Mouse (Mus musculus): ENCODE data around the gene Cd4. TPM values are rescaled to one million over a fixed set of nuclear protein-coding genes. Genes with fewer than 3 reads are reported as not detected.
A peak's percentile ranks its signal among the peaks of the same experiment; 100 is the strongest.

Gene Cd4
- total and polyA plus RNA-seq, 2 experiments: 0.46 to 0.83 TPM

- TF ChIP-seq CTCF (IDR thresholded peaks at IDR 0.05; ENCODE audit: low read depth, low read length) (no peak), POLR2A (IDR thresholded peaks at IDR 0.05; ENCODE audit: extremely low read depth, insufficient read depth, low read length) (no peak)
- DNase-seq (ENCODE audit: extremely low read depth, low read depth, low spot score): no peak
- Histone ChIP-seq H3K4me1 (ENCODE audit: control insufficient read depth, insufficient read depth, low read length) (0 out of 2 replicates have a peak, but pooled peaks cover 1% of the 10 kb centered on the region), H3K79me2 (ENCODE audit: control insufficient read depth, insufficient read depth, low read length) (no peaks in the 10 kb centered on the region), H3K36me3 (ENCODE audit: control insufficient read depth, insufficient read depth, low read length) (no peaks in the 10 kb centered on the region), H3K27ac (replicated peaks; ENCODE audit: insufficient read depth, low read depth, low read length) (no peak overlapping the region), H3K9ac (ENCODE audit: low read depth, low read length) (no peak overlapping the region), H3K27me3 (ENCODE audit: control insufficient read depth, insufficient read depth, low read length) (no peaks in the 10 kb centered on the region), H3K4me3 (ENCODE audit: insufficient read depth, low read depth, low read length) (no peak overlapping the region)
- 64% methylated on average over 8 of the region's 8 CpGs for WGBS
These were observed 37.5 kb downstream of the Cd4 start for GRCm38 (mm10) chr6:124850535-124850934.

- Histone ChIP-seq H3K27me3 (ENCODE audit: control insufficient read depth, insufficient read depth, low read length) (no peaks in the 10 kb centered on the region), H3K36me3 (ENCODE audit: control insufficient read depth, insufficient read depth, low read length) (no peaks in the 10 kb centered on the region), H3K4me1 (ENCODE audit: control insufficient read depth, insufficient read depth, low read length) (0 out of 2 replicates have a peak, but pooled peaks cover 1% of the 10 kb centered on the region), H3K27ac (replicated peaks; ENCODE audit: insufficient read depth, low read depth, low read length) (no peak overlapping the region), H3K79me2 (ENCODE audit: control insufficient read depth, insufficient read depth, low read length) (no peaks in the 10 kb centered on the region), H3K9ac (ENCODE audit: low read depth, low read length) (no peak overlapping the region), H3K4me3 (ENCODE audit: insufficient read depth, low read depth, low read length) (no peak overlapping the region)
- DNase-seq (ENCODE audit: extremely low read depth, low read depth, low spot score): peak; percentile 71
- WGBS: 15% methylated on average over 9 of the region's 9 CpGs
- TF ChIP-seq CTCF (IDR thresholded peaks at IDR 0.05; ENCODE audit: low read depth, low read length): peak; percentile 78
- no peak for TF ChIP-seq POLR2A (IDR thresholded peaks at IDR 0.05; ENCODE audit: extremely low read depth, insufficient read depth, low read length)
These were observed 40.7 kb downstream of the Cd4 start for GRCm38 (mm10) chr6:124847305-124847704.

- 57% methylated on average over 15 of the region's 15 CpGs for WGBS
- Histone ChIP-seq H3K27ac (replicated peaks; ENCODE audit: insufficient read depth, low read depth, low read length) (no peak within 1 kb of the TSS), H3K9ac (ENCODE audit: low read depth, low read length) (no peak within 1 kb of the TSS), H3K4me1 (ENCODE audit: control insufficient read depth, insufficient read depth, low read length) (no peaks in the 10 kb centered on the region), H3K36me3 (ENCODE audit: control insufficient read depth, insufficient read depth, low read length) (no peaks in the 10 kb centered on the region), H3K79me2 (ENCODE audit: control insufficient read depth, insufficient read depth, low read length) (no peaks in the 10 kb centered on the region), H3K27me3 (ENCODE audit: control insufficient read depth, insufficient read depth, low read length) (no peaks in the 10 kb centered on the region), H3K4me3 (ENCODE audit: insufficient read depth, low read depth, low read length) (no peak within 1 kb of the TSS)
- DNase-seq (ENCODE audit: extremely low read depth, low read depth, low spot score): no peak
- no peak for TF ChIP-seq POLR2A (IDR thresholded peaks at IDR 0.05; ENCODE audit: extremely low read depth, insufficient read depth, low read length)
- TF ChIP-seq CTCF (IDR thresholded peaks at IDR 0.05; ENCODE audit: low read depth, low read length): no peak
These were observed 47.5 kb downstream of the Cd4 start, which contains the start of gene Gnb3 for GRCm38 (mm10) chr6:124840241-124841167. Gene Gnb3 (minus strand): TSS chr6:124840275.

- Histone ChIP-seq H3K36me3 (ENCODE audit: control insufficient read depth, insufficient read depth, low read length) (no peaks in the 10 kb centered on the region), H3K9ac (ENCODE audit: low read depth, low read length) (no peak overlapping the region), H3K79me2 (ENCODE audit: control insufficient read depth, insufficient read depth, low read length) (no peaks in the 10 kb centered on the region), H3K4me3 (ENCODE audit: insufficient read depth, low read depth, low read length) (no peak overlapping the region), H3K27me3 (ENCODE audit: control insufficient read depth, insufficient read depth, low read length) (no peaks in the 10 kb centered on the region), H3K27ac (replicated peaks; ENCODE audit: insufficient read depth, low read depth, low read length) (no peak overlapping the region), H3K4me1 (ENCODE audit: control insufficient read depth, insufficient read depth, low read length) (no peaks in the 10 kb centered on the region)
- 53% methylated on average over 8 of the region's 8 CpGs for WGBS
- TF ChIP-seq POLR2A (IDR thresholded peaks at IDR 0.05; ENCODE audit: extremely low read depth, insufficient read depth, low read length) (no peak), CTCF (IDR thresholded peaks at IDR 0.05; ENCODE audit: low read depth, low read length) (no peak)
- DNase-seq (ENCODE audit: extremely low read depth, low read depth, low spot score): no peak
These were observed 48.2 kb downstream of the Cd4 start for GRCm38 (mm10) chr6:124839805-124840204.

- H3K27me3 ChIP-seq (ENCODE audit: control insufficient read depth, insufficient read depth, low read length): no peaks in the 10 kb centered on the region
- no peak for DNase-seq (ENCODE audit: extremely low read depth, low read depth, low spot score)
- no peak overlapping the region for H3K27ac ChIP-seq (replicated peaks; ENCODE audit: insufficient read depth, low read depth, low read length)
- no peaks in the 10 kb centered on the region for H3K36me3 ChIP-seq (ENCODE audit: control insufficient read depth, insufficient read depth, low read length)
- 77% methylated on average over 7 of the region's 7 CpGs for WGBS
- no peak overlapping the region for H3K4me3 ChIP-seq (ENCODE audit: insufficient read depth, low read depth, low read length)
- TF ChIP-seq POLR2A (IDR thresholded peaks at IDR 0.05; ENCODE audit: extremely low read depth, insufficient read depth, low read length): no peak
- no peak for TF ChIP-seq CTCF (IDR thresholded peaks at IDR 0.05; ENCODE audit: low read depth, low read length)
- no peaks in the 10 kb centered on the region for H3K79me2 ChIP-seq (ENCODE audit: control insufficient read depth, insufficient read depth, low read length)
- no peak overlapping the region for H3K9ac ChIP-seq (ENCODE audit: low read depth, low read length)
- H3K4me1 ChIP-seq (ENCODE audit: control insufficient read depth, insufficient read depth, low read length): no peaks in the 10 kb centered on the region
These were observed 51.6 kb downstream of the Cd4 start for GRCm38 (mm10) chr6:124836411-124836810.

- Histone ChIP-seq H3K36me3 (ENCODE audit: control insufficient read depth, insufficient read depth, low read length) (no peaks in the 10 kb centered on the region), H3K9ac (ENCODE audit: low read depth, low read length) (no peak overlapping the region), H3K79me2 (ENCODE audit: control insufficient read depth, insufficient read depth, low read length) (no peaks in the 10 kb centered on the region), H3K27ac (replicated peaks; ENCODE audit: insufficient read depth, low read depth, low read length) (no peak overlapping the region), H3K27me3 (ENCODE audit: control insufficient read depth, insufficient read depth, low read length) (no peaks in the 10 kb centered on the region), H3K4me3 (ENCODE audit: insufficient read depth, low read depth, low read length) (no peak overlapping the region), H3K4me1 (ENCODE audit: control insufficient read depth, insufficient read depth, low read length) (no peaks in the 10 kb centered on the region)
- TF ChIP-seq CTCF (IDR thresholded peaks at IDR 0.05; ENCODE audit: low read depth, low read length) (no peak), POLR2A (IDR thresholded peaks at IDR 0.05; ENCODE audit: extremely low read depth, insufficient read depth, low read length) (no peak)
- no peak for DNase-seq (ENCODE audit: extremely low read depth, low read depth, low spot score)
- 90% methylated on average over 10 of the region's 10 CpGs for WGBS
These were observed 52.5 kb downstream of the Cd4 start for GRCm38 (mm10) chr6:124835531-124835930.
